Mouse (Mus musculus) myocyte (in vitro differentiated cells): ENCODE results near the gene Clspn. TPM values are rescaled to one million over a fixed set of nuclear protein-coding genes. Genes with fewer than 3 reads are reported as not detected.

Source experiments
- H3K27me3 ChIP-seq: one replicate; pipeline ENCODE4 v1.6.1; 2011; ENCODE audit not compliant: control insufficient read depth, insufficient read depth, insufficient read length
- H3K36me3 ChIP-seq: one replicate; pipeline ENCODE4 v1.6.1; 2011; ENCODE audit not compliant: control insufficient read depth, insufficient read depth
- H3K4me2 ChIP-seq: one replicate; pipeline ENCODE4 v1.6.1; 2011; ENCODE audit warnings: low read depth, control low read depth
- H3K4me3 ChIP-seq: one replicate; pipeline ENCODE4 v1.5.1; 2011; ENCODE audit warnings: mild to moderate bottlenecking, control low read depth, moderate library complexity
- H3K79me2 ChIP-seq: one replicate; pipeline ENCODE4 v1.6.1; 2011; ENCODE audit not compliant: control insufficient read depth, insufficient read depth
- H3ac ChIP-seq: one replicate; pipeline ENCODE4 v1.6.1; 2011; ENCODE audit not compliant: control insufficient read depth, insufficient read length
- CEBPB ChIP-seq: IDR thresholded peaks from 2 replicates; pipeline ENCODE4 v1.6.1; 2011; ENCODE audit warnings: mild to moderate bottlenecking, moderate library complexity; ENCODE audit not compliant: poor library complexity, insufficient read depth, severe bottlenecking
- E2F4 ChIP-seq: IDR thresholded peaks from one replicate; pipeline ENCODE4 v1.6.1; 2011; ENCODE audit warnings: mild to moderate bottlenecking, control low read depth, moderate library complexity; ENCODE audit not compliant: insufficient read depth
- MAX ChIP-seq: IDR thresholded peaks from one replicate; pipeline ENCODE4 v1.6.1; 2011; ENCODE audit warnings: low read depth, mild to moderate bottlenecking, control low read depth
- MYOD1 ChIP-seq, 3 experiments: IDR thresholded peaks; one replicate each; pipeline ENCODE4 v1.6.1; 2011; ENCODE audit warnings: control low read depth in 2 of 3, low read depth in 2 of 3, mild to moderate bottlenecking in 2 of 3, moderate library complexity in 1 of 3; ENCODE audit not compliant: insufficient read length in 2 of 3, control insufficient read depth in 1 of 3
- MYOG ChIP-seq, 3 experiments: IDR thresholded peaks; one replicate each; pipeline ENCODE4 v1.6.1; 2011; ENCODE audit warnings: control low read depth in 2 of 3, low read depth in 2 of 3, mild to moderate bottlenecking in 2 of 3; ENCODE audit not compliant: insufficient read length in 2 of 3, control insufficient read depth in 1 of 3, insufficient read depth in 1 of 3
- POLR2A ChIP-seq: IDR thresholded peaks from one replicate; pipeline ENCODE4 v1.6.1; 2011; ENCODE audit warnings: low read depth, mild to moderate bottlenecking, control low read depth, moderate library complexity; ENCODE audit not compliant: insufficient read length
- POLR2AphosphoS2 ChIP-seq: IDR thresholded peaks from one replicate; pipeline ENCODE4 v1.6.1; 2011; ENCODE audit warnings: low read depth, control low read depth; ENCODE audit not compliant: insufficient read length
- REST ChIP-seq: IDR thresholded peaks from one replicate; pipeline ENCODE4 v1.6.1; 2011; ENCODE audit warnings: mild to moderate bottlenecking, control low read depth, moderate library complexity; ENCODE audit not compliant: insufficient read depth, insufficient read length
- SRF ChIP-seq: IDR thresholded peaks from one replicate; pipeline ENCODE4 v1.6.1; 2011; ENCODE audit warnings: low read depth; ENCODE audit not compliant: control insufficient read depth, insufficient read length
- TCF12 ChIP-seq: IDR thresholded peaks from one replicate; pipeline ENCODE4 v1.6.1; 2011; ENCODE audit warnings: mild to moderate bottlenecking, control low read depth; ENCODE audit not compliant: poor library complexity, insufficient read depth, severe bottlenecking
- TCF3 ChIP-seq: IDR thresholded peaks from one replicate; pipeline ENCODE4 v1.6.1; 2011; ENCODE audit warnings: low read depth, control low read depth; ENCODE audit not compliant: insufficient read length
- USF1 ChIP-seq: IDR thresholded peaks from one replicate; pipeline ENCODE4 v1.6.1; 2011; ENCODE audit warnings: low read depth, mild to moderate bottlenecking, control low read depth, moderate library complexity
- polyA plus RNA-seq: library from polyadenylated mRNA; unstranded; fragments of >200 nt; fragmentation: generic; extraction: Trizol; gene quantifications from one replicate; pipeline ENCODE4 v1.2.1, GENCODE M21; 2012; ENCODE audit warnings: missing spikeins

Clspn gene
- polyA plus RNA-seq, 1 experiment: 1.7 TPM

- H3K4me3 ChIP-seq: no peak overlapping the region
- no peak overlapping the region for H3K4me2 ChIP-seq
- H3K27me3 ChIP-seq: no peaks in the 10 kb centered on the region
- no peak overlapping the region for H3ac ChIP-seq
- TF ChIP-seq SRF (no peak), POLR2AphosphoS2 (no peak)
- no peaks in the 10 kb centered on the region for H3K36me3 ChIP-seq
- H3K79me2 ChIP-seq: no peaks in the 10 kb centered on the region
Observed at GRCm38 (mm10) chr4:126563798-126564197, 7.1 kb downstream of the Clspn start.

- Histone ChIP-seq H3ac (no peak overlapping the region), H3K36me3 (peaks cover 3% of the 10 kb centered on the region), H3K79me2 (no peaks in the 10 kb centered on the region), H3K4me2 (no peak overlapping the region), H3K4me3 (no peak overlapping the region), H3K27me3 (no peaks in the 10 kb centered on the region)
- TF ChIP-seq MYOG (IDR thresholded peaks at IDR 0.05; ENCODE audit: control insufficient read depth in 1 of 3, insufficient read depth in 1 of 3, insufficient read length in 2 of 3, low read depth in 2 of 3): no peak
- TF ChIP-seq MYOD1 (IDR thresholded peaks at IDR 0.05; ENCODE audit: control insufficient read depth in 1 of 3, insufficient read length in 2 of 3, low read depth in 2 of 3): no peak
- TF ChIP-seq TCF3: no peak
- no peak for TF ChIP-seq E2F4
- TF ChIP-seq SRF: no peak
- TF ChIP-seq REST: no peak
- TF ChIP-seq TCF12: no peak
- no peak for TF ChIP-seq POLR2AphosphoS2
- TF ChIP-seq CEBPB: no peak
- no peak for TF ChIP-seq POLR2A
- TF ChIP-seq USF1: no peak
- no peak for TF ChIP-seq MAX
Observed at GRCm38 (mm10) chr4:126567243-126567642, 10.5 kb downstream of the Clspn start.

- no peaks in the 10 kb centered on the region for H3K79me2 ChIP-seq
- H3ac ChIP-seq: no peak overlapping the region
- H3K4me3 ChIP-seq: no peak overlapping the region
- no peaks in the 10 kb centered on the region for H3K27me3 ChIP-seq
- peaks cover 12% of the 10 kb centered on the region for H3K36me3 ChIP-seq
- TF ChIP-seq TCF3 (no peak), MYOD1 (IDR thresholded peaks at IDR 0.05; ENCODE audit: control insufficient read depth in 1 of 3, insufficient read length in 2 of 3, low read depth in 2 of 3) (no peak), CEBPB (no peak), TCF12 (no peak), USF1 (no peak), E2F4 (no peak), REST (no peak), POLR2A (no peak), POLR2AphosphoS2 (no peak), SRF (no peak), MAX (no peak), MYOG (IDR thresholded peaks at IDR 0.05; ENCODE audit: control insufficient read depth in 1 of 3, insufficient read depth in 1 of 3, insufficient read length in 2 of 3, low read depth in 2 of 3) (no peak)
- H3K4me2 ChIP-seq: no peak overlapping the region
Observed at GRCm38 (mm10) chr4:126569783-126570182, 13.0 kb downstream of the Clspn start.

- TF ChIP-seq MAX (no peak), POLR2AphosphoS2 (no peak), TCF3 (no peak), USF1 (no peak)
- no peak overlapping the region for H3ac ChIP-seq
- no peak overlapping the region for H3K4me3 ChIP-seq
- H3K36me3 ChIP-seq: peaks cover 19% of the 10 kb centered on the region
- no peak overlapping the region for H3K4me2 ChIP-seq
- no peaks in the 10 kb centered on the region for H3K27me3 ChIP-seq
- no peaks in the 10 kb centered on the region for H3K79me2 ChIP-seq
Observed at GRCm38 (mm10) chr4:126576281-126576680, 19.5 kb downstream of the Clspn start.

GRCm38 (mm10) chr4:126577920-126578319 lies 21.2 kb downstream of the Clspn start:
- no peak overlapping the region for H3K4me2 ChIP-seq
- TF ChIP-seq TCF3 (no peak), SRF (no peak), POLR2A (no peak), TCF12 (no peak), MAX (no peak), E2F4 (no peak), USF1 (no peak), MYOD1 (IDR thresholded peaks at IDR 0.05; ENCODE audit: control insufficient read depth in 1 of 3, insufficient read length in 2 of 3, low read depth in 2 of 3) (no peak), MYOG (IDR thresholded peaks at IDR 0.05; ENCODE audit: control insufficient read depth in 1 of 3, insufficient read depth in 1 of 3, insufficient read length in 2 of 3, low read depth in 2 of 3) (no peak), CEBPB (no peak), POLR2AphosphoS2 (no peak), REST (no peak)
- H3ac ChIP-seq: no peak overlapping the region
- H3K36me3 ChIP-seq: peaks cover 18% of the 10 kb centered on the region
- no peaks in the 10 kb centered on the region for H3K27me3 ChIP-seq
- no peaks in the 10 kb centered on the region for H3K79me2 ChIP-seq
- no peak overlapping the region for H3K4me3 ChIP-seq
